Mouse (Mus musculus) heart, embryonic 11.5 days (tissue): ENCODE data around the gene Elk3. TPM values are rescaled to one million over a fixed set of nuclear protein-coding genes. Genes with fewer than 3 reads are reported as not detected.

ENCODE experiments used
- ATAC-seq: fragments of 200-750 bp; cut with Nextera tagmentation; replicated peaks from 2 replicates; pipeline ENCODE4 v1.8.0; 2017; ENCODE audit warnings: moderate library complexity; ENCODE audit not compliant: insufficient number of reproducible peaks, low FRiP score, low TSS enrichment
- H3K27ac ChIP-seq: fragments of 300-500 bp; sonication (generic); 2 replicates; pipeline ENCODE4 v1.5.1; 2014; ENCODE audit warnings: mild to moderate bottlenecking, low read depth, low read length
- H3K27me3 ChIP-seq: fragments of 300-500 bp; sonication (generic); 2 replicates; pipeline ENCODE4 v1.6.1; 2014; ENCODE audit warnings: mild to moderate bottlenecking, low read length, mixed read lengths; ENCODE audit not compliant: control insufficient read depth, insufficient read depth
- H3K36me3 ChIP-seq: fragments of 300-500 bp; sonication (generic); 2 replicates; pipeline ENCODE4 v1.6.1; 2014; ENCODE audit warnings: mild to moderate bottlenecking, low read length, moderate library complexity, mixed read lengths; ENCODE audit not compliant: control insufficient read depth, insufficient read depth
- H3K4me1 ChIP-seq: fragments of 300-500 bp; sonication (generic); 2 replicates; pipeline ENCODE4 v1.6.1; 2014; ENCODE audit warnings: low read length; ENCODE audit not compliant: control insufficient read depth, insufficient read depth
- H3K4me2 ChIP-seq: fragments of 300-500 bp; sonication (generic); 2 replicates; pipeline ENCODE4 v1.6.1; 2014; ENCODE audit warnings: mild to moderate bottlenecking, moderate library complexity
- H3K4me3 ChIP-seq: fragments of 300-500 bp; sonication (generic); 2 replicates; pipeline ENCODE4 v1.5.1; 2014; ENCODE audit warnings: low read depth, low read length
- H3K9ac ChIP-seq: fragments of 300-500 bp; sonication (generic); 2 replicates; pipeline ENCODE4 v1.6.1; 2014; ENCODE audit warnings: mild to moderate bottlenecking, low read depth, low read length, moderate library complexity
- H3K9me3 ChIP-seq: fragments of 300-500 bp; sonication (generic); replicated peaks from 2 replicates; pipeline ENCODE4 v1.6.1; 2016; ENCODE audit warnings: low read length; ENCODE audit not compliant: control insufficient read depth
- WGBS: fragments of 180-500 bp; shearing (Covaris S2); extraction: QIAGEN DNeasy Blood & Tissue Kit; methylation state at CpG from one replicate; pipeline ENCODE4 v1.1.7; 2014; ENCODE audit not compliant: insufficient replicate concordance; 5-methylcytosine and 5-hydroxymethylcytosine counted together
- polyA plus RNA-seq: library from polyadenylated mRNA; unstranded; fragments of >200 nt; fragmentation: Nextera tagmentation; extraction: Ambion mirVana; gene quantifications from 2 replicates; pipeline ENCODE4 v1.2.1, GENCODE M21; 2014

Elk3 gene
- polyA plus RNA-seq, 1 experiment from 2014 or later: 42.1 TPM

- Histone ChIP-seq H3K9ac (no peak overlapping the region), H3K4me2 (no peak overlapping the region), H3K27me3 (no peaks in the 10 kb centered on the region), H3K9me3 (no peaks in the 10 kb centered on the region), H3K4me1 (peaks cover 7% of the 10 kb centered on the region; the same call in 1 of the 2 replicates), H3K36me3 (no peaks in the 10 kb centered on the region), H3K4me3 (no peak overlapping the region), H3K27ac (peak overlapping the region; percentile 62)
- peak; percentile 71 for ATAC-seq
- WGBS: 43% methylated on average over 12 of the region's 12 CpGs
Measured at GRCm38 (mm10) chr10:93325804-93326740, 15.1 kb upstream of the Elk3 start.

- Histone ChIP-seq H3K4me3 (no peak overlapping the region), H3K36me3 (no peaks in the 10 kb centered on the region), H3K4me2 (no peak overlapping the region), H3K9me3 (no peaks in the 10 kb centered on the region), H3K27ac (peak overlapping the region; percentile 52), H3K4me1 (peaks cover 7% of the 10 kb centered on the region; the same call in 1 of the 2 replicates), H3K27me3 (no peaks in the 10 kb centered on the region), H3K9ac (no peak overlapping the region)
- no peak for ATAC-seq
- 56% methylated on average over 3 of the region's 3 CpGs for WGBS
Measured at GRCm38 (mm10) chr10:93325369-93325768, 14.4 kb upstream of the Elk3 start.

DNA sequence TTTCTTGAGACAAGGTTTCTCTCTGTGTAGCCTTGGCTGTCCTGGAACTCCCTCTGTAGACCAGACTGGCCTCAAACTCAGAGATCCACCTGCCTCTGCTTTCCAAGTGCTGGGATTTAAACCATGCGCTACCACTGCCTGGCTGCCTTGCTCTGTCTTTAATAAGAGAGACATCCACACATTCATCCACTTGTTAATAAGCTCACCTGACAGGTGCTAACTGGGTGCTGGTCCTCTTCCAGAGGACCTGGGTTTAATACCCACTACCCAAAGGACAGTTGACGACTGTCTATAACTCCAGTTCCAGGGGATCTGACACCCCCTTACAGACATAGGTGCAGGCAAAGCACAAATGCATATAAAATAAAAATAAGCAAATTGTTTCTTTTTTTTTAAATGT is 13.5 kb upstream of the Elk3 start:
- Histone ChIP-seq H3K4me3 (no peak overlapping the region), H3K4me2 (no peak overlapping the region), H3K4me1 (peaks cover 7% of the 10 kb centered on the region; the same call in 1 of the 2 replicates), H3K36me3 (no peaks in the 10 kb centered on the region), H3K9me3 (no peaks in the 10 kb centered on the region), H3K9ac (no peak overlapping the region), H3K27ac (no peak overlapping the region), H3K27me3 (no peaks in the 10 kb centered on the region)
- WGBS: 94% methylated on average over 2 of the region's 2 CpGs
- no peak for ATAC-seq

GRCm38 (mm10) chr10:93323659-93324058 is 12.7 kb upstream of the Elk3 start:
- no peak overlapping the region for H3K4me2 ChIP-seq
- H3K9ac ChIP-seq: no peak overlapping the region
- H3K4me1 ChIP-seq: peaks cover 7% of the 10 kb centered on the region; the same call in 1 of the 2 replicates
- ATAC-seq: no peak
- H3K4me3 ChIP-seq: no peak overlapping the region
- no peaks in the 10 kb centered on the region for H3K9me3 ChIP-seq
- H3K27me3 ChIP-seq: no peaks in the 10 kb centered on the region
- H3K36me3 ChIP-seq: no peaks in the 10 kb centered on the region
- WGBS: 86% methylated on average over 2 of the region's 2 CpGs
- no peak overlapping the region for H3K27ac ChIP-seq

GRCm38 (mm10) chr10:93321763-93322162 is 10.8 kb upstream of the Elk3 start:
- no peaks in the 10 kb centered on the region for H3K9me3 ChIP-seq
- H3K36me3 ChIP-seq: no peaks in the 10 kb centered on the region
- H3K27me3 ChIP-seq: no peaks in the 10 kb centered on the region
- H3K4me2 ChIP-seq: no peak overlapping the region
- no peak overlapping the region for H3K9ac ChIP-seq
- H3K4me1 ChIP-seq: peaks cover 5% of the 10 kb centered on the region; the same call in 1 of the 2 replicates
- no peak overlapping the region for H3K4me3 ChIP-seq
- no peak for ATAC-seq
- H3K27ac ChIP-seq: no peak overlapping the region

DNA sequence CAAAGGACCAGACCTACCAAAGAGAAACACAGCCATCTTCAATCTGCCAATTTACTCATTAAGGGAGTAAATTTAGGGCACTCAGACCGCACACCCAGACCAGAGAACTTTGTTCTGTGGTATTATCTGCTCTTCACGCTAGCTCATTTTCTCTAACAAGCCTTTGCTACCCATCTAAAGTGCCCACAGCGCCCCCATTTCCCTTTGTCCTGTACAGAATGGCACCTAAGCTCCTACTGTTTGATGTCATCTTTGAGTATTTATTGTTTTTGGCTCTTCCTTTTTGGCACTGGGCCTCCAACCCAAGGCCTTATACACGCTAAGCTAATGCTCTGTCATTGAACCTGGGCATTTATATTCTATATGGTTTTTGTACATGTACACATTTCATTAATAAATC is 9.2 kb upstream of the Elk3 start:
- 78% methylated on average over 4 of the region's 4 CpGs for WGBS
- no peak overlapping the region for H3K9ac ChIP-seq
- H3K9me3 ChIP-seq: no peaks in the 10 kb centered on the region
- H3K36me3 ChIP-seq: no peaks in the 10 kb centered on the region
- no peak for ATAC-seq
- no peaks in the 10 kb centered on the region for H3K27me3 ChIP-seq
- H3K4me3 ChIP-seq: no peak overlapping the region
- H3K4me1 ChIP-seq: no peaks in the 10 kb centered on the region
- no peak overlapping the region for H3K27ac ChIP-seq
- H3K4me2 ChIP-seq: no peak overlapping the region

GRCm38 (mm10) chr10:93319526-93320063 is 8.7 kb upstream of the Elk3 start:
- Histone ChIP-seq H3K4me2 (no peak overlapping the region), H3K4me1 (no peaks in the 10 kb centered on the region), H3K36me3 (no peaks in the 10 kb centered on the region), H3K27me3 (no peaks in the 10 kb centered on the region), H3K27ac (no peak overlapping the region), H3K4me3 (no peak overlapping the region), H3K9ac (no peak overlapping the region), H3K9me3 (no peaks in the 10 kb centered on the region)
- ATAC-seq: no peak
- 71% methylated on average over 7 of the region's 7 CpGs for WGBS

- Histone ChIP-seq H3K4me1 (no peaks in the 10 kb centered on the region), H3K4me2 (no peak overlapping the region), H3K9me3 (no peaks in the 10 kb centered on the region), H3K27ac (peak overlapping the region; percentile 54; the same call in 1 of the 2 replicates), H3K4me3 (no peak overlapping the region), H3K9ac (no peak overlapping the region), H3K36me3 (no peaks in the 10 kb centered on the region), H3K27me3 (no peaks in the 10 kb centered on the region)
- no peak for ATAC-seq
- WGBS: 50% methylated on average over 6 of the region's 6 CpGs
Measured at GRCm38 (mm10) chr10:93316909-93317308, 6.0 kb upstream of the Elk3 start.
